Mouse (Mus musculus) liver, adult (tissue): ENCODE results near the gene Mrrf.

Experiments
- GATA4 ChIP-seq: IDR thresholded peaks from 2 replicates; pipeline ENCODE4 v1.6.1; 2014; ENCODE audit warnings: mild to moderate bottlenecking, low read length; ENCODE audit not compliant: insufficient replicate concordance

Gene Mrrf

DNA sequence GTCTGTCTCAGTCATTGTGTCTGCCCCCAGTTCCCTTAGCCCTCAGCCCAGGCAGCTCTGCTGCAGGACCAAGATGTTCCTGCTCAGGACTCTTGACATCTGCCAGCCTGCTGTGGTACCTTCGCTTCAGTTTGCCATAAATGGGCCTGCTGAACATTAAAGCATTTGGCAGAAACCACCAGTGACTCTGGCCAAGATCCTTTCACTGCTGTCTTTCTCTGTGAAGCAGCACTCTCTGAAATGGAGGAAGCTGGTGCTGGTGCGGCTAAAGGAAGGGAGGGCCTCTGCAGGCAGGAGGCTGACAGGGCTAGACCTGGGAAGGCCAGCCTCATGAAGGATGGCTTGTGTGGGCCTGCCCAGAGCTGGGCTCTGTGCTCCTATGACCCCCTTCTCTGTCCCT lies 47.1 kb downstream of the Mrrf start:
- TF ChIP-seq GATA4 = no peak

DNA sequence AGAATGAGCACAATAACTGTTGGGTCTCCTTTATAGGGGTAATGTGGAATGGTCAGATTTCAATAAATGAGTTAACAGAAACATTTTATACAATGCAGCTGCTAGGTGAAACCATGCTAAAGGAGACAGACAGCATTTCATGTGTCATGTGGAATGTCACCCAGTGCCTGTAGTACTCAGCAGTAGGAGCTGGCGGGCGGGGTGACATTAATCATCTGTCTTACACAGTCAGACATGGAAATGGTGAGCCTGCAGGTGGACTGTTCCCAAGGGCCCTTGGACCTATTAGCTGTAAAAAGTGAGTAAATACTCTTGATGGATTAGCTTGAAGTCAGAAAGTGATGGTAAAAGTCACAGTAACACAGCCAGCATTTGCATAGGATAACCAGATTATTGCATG lies 48.0 kb downstream of the Mrrf start:
- TF ChIP-seq GATA4 = no peak

DNA sequence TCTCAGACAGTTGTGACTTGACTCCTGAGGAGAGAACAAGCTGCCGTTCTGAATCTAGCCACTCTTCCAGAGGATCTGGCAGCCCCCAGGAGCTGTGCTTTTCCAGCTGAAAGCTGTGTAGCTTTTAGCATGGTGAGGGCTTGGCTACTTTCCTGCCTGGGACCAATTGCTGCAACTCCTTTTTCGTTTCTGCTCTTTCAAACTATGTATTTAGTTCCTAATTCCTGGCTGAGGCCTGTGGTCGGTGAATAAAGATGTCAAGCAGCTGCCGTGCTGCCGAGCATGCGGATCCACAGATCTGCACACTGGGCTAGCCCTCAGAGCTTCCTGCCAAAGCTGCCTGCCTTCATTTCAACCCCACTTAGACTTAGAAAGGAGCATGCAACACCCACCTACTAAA lies 48.7 kb downstream of the Mrrf start:
- TF ChIP-seq GATA4 = no peak

DNA sequence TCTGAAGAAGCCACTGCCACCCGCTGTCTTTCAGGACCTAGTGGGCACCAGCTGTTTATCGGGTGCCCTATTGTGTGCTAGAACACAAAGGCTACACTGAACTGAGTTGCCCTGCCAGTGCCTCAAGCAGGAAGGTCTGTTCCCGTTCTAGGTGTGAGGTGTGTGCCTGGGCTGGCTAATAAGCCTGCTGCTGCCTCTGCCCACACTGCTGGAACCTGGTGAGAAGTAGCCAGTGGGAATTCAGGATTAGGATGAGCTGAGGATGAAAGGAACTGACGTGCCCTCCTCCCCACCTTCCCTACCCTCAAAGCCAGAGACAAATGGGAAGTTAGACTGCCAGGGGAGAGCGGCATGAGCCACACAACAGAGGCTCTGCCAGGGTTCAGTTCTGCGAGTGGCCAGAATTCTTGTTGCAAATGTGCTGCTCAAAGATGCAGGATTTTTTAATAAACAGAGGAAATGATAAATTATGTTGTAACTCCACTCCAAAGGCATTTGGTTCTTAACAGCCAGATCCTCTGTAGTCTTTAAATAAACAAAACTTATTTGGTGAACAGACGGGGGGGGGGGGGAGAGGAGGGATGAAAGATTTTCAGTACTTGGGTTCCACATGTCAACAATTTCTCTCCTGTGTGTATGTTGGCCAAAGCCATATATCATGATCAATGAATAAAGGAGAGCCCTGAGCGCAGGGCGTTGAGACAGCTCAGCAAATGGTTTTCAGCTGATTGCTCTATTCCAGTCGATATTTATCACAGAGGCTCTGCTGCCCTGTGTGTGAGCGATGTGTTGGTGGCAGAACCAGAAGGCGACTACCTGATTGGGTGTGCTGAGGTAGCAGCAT lies 55.1 kb downstream of the Mrrf start:
- no peak for TF ChIP-seq GATA4

DNA sequence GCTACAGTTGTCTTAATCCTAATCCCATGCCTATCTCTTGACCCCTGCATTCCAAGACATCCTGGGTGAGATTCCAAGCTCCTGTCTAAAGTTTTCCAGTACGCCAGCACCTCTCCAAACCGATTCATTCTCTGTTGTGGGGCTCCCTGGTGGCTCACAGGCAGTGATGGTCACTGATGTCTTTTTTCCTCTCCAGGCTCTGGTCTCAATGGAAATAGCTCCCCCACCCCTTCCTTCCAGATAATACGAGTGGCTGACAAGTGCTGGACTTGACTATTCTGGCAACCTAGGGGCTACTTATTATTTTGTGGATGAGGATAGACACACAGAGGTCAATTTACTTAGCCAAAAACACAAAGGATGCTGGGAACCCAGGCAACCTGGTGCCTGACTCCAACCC lies 60.8 kb downstream of the Mrrf start:
- TF ChIP-seq GATA4 = peak; percentile 13; the same call in 1 of the 2 replicates

DNA sequence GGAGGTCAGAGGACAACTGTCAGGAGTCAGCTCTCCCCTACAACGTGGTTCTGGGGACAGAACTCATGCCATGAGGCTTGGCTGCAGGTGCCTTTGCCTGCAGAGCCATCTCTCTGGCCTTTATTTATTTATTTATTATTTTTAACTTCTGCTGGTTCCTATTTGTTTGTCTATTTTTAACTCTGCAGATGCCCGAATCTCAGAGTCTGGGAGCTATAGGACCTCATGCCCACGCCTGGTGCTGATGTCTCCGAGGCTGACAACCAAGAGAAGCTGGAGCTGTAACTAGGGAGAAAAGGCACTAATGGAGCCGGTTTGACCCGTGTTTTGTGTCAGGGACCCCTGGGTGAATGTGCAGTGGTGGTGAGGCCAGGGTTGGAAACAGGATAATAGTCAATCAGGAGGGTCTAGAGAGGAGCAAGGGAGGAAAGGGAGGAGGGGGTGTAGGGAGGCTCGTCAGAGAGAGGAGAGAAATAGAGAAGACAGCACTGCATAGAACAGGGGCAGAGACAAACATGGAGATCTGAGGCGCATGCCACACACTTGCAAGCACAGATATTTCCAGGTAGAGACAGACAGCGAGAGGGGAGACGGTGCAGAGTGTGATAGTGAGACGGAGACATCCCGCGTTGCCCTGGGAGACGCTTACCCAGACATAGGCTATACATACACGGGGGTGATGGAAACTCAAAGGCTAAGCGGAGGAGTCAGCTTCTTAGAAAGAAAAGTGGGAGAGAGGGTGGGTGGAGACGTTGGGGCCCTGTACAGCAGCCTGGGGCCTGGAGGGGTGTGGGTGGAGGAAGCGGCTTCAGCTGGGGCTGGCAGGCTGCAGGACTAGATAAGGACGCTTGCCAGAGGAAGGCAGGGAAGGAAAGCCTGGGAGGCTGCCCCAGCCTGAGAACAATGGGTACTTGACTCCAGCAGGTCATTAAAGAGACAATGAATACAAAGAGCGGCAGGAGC lies 62.0 kb downstream of the Mrrf start:
- TF ChIP-seq GATA4 = peak; percentile 85; the same call in 1 of the 2 replicates

DNA sequence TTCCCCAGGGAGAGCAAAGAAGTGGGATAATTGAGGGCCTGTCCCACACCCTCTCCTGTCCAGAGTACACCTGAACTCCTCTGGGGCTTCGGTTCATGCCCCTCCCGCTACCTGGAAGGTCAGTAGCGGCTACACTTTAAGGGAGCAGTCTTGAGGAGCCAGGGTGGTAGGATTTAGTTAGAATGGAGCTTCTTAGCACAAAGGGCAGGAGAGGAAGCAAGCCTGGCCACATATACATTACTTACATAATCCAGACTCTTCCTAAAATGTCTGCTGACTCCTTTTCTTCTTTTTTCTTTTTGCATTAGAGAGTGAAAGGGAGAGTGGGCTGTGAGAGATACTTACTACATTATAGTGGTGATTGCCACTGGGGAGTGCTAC lies 62.7 kb downstream of the Mrrf start:
- TF ChIP-seq GATA4 = no peak

DNA sequence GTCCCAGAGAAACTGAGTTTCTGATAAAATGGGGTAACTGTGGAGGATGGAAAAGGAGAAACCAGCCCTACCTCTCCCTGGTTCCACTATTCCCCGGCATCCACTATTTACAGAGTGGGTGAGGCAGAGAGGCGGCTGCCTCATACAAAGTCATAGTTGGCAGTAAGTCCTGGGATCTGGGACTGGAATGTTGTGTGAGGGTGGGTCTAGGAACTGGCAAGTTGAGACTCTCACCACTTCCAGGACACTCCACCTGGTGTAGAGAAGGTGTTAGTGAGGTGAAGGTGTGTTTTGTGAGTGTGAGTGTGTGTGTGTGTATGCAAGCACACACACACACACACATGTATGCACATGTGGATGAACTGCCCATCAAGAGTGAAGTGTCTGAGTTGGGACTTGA lies 64.6 kb downstream of the Mrrf start:
- no peak for TF ChIP-seq GATA4

DNA sequence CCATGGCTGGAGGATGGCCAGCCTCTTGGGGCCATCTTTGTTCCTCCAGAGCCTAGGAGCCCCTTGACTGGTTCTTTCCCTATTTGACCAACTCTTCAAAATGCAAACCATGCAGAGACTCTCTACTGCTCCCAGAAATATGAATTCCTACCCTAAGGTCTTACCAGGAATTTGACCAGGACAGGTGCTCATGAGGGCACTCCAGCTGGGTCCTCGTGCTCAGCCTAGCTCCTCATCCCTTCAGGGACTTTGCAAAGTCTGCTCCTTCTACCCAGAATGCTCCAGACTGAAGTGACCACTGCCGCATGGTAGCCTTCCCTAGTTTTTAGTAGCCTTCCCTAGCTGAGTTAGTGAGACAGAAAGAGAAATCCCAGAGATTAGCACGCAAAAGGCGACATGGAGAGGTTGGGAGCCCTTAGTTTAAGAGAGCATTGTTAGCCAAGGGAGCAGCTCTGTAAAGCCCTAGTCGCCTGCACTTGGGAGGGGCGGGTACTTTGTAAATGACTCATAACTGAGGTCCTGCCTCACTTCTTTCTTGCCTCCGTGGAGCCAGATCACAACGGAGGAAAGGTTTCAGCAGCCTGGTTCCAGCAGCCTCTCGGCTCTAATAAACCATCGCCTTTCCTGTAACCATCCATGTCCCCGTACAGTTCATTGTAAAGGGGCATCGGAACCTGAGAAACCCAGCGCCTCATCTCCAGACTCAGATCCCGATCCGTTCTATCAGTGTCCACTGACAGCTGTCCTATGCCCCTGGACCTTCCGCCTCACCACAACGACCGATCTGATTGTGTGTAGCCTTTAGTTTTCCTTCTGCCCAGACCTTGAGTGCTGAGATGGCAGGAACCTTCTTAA lies 65.8 kb downstream of the Mrrf start:
- TF ChIP-seq GATA4 = no peak

DNA sequence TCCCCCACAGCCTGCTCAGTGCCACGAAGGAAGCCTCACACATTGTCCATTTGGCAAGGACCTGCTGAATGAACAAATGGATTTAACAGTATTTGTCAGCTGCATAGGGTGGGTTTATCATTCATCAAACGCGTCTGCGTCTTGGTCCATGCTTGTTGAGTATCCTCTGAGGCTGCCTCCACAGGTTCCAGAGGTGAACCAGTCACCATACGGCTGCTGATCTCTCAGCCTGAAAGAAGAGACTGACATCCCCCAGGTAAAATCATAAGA lies 66.4 kb downstream of the Mrrf start:
- no peak for TF ChIP-seq GATA4

DNA sequence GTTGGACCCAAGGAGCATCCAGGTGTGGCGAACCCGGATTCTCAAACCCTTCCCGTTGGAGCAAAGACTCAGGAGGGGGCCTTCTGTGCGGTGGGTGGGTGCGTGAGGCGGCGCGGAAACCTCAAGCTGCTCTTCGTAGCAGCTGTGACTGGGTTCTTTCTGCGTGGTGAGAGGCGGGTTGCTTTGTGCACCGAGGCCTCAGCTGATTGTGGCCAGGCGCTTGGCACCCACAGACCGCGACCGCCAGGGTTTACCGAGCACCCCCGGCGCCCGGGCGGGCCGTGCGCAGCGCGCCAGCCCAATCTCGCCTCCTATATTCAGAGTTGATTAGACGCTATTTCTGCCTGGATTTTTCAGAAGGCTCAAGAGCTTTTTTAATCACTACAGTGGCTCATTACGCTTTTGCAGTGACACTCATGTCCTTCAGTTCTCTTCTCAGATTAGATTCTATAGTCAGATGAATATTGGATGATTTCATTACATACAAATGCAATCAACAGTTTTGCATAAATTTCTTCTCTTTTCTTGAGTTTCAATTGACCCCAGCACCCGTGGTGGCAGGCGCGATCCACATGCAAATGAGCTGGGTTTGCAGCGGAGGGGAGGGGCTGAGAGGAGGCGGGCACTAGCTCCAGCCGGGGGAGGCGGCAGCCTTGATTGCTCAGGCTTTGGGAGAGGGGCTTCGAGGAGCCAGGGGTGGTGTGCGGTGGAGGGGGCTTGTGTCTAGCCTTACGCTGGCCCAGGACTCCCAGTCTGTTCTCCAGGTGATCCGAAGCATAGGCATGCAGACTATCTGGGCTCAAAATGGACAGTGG lies 67.0 kb downstream of the Mrrf start:
- no peak for TF ChIP-seq GATA4

DNA sequence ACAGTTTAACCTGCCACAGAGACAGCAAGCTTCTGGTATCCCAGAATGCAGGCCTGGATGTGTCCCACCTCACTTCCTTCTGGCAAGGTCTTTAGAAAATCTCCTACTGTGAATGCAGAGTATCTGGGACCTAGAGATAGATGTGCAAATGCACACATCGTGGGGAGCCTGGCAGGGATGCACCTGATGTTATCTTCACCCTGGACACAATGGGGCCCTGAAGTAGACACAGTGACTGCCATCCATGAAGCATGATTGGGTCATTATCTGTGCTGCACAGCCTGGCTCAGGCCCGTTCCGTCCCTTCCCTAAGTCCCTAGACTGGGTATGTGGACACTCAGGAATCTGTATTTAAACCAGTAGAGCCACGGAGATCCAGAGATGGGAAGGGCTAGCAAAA lies 68.4 kb downstream of the Mrrf start:
- no peak for TF ChIP-seq GATA4

DNA sequence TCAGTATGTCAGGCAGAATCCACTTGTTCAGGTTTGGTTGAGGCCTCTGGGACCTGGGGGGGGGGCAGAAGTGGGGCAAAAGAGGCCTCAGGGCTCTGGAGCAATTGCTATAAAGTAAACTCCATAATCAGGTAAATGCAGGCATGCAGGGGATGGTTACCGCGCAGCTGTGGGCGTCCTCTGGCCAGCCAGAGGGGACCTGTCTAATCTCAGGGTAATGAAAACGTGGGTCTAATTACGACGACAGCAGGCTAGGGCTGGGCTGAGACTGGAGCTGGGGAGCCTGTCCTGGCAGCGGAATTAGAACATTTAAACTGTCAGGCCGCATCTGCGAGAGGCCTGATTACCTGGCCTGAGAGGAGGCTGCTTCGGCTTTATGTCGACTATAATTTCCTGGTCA lies 70.9 kb downstream of the Mrrf start:
- TF ChIP-seq GATA4 = no peak

DNA sequence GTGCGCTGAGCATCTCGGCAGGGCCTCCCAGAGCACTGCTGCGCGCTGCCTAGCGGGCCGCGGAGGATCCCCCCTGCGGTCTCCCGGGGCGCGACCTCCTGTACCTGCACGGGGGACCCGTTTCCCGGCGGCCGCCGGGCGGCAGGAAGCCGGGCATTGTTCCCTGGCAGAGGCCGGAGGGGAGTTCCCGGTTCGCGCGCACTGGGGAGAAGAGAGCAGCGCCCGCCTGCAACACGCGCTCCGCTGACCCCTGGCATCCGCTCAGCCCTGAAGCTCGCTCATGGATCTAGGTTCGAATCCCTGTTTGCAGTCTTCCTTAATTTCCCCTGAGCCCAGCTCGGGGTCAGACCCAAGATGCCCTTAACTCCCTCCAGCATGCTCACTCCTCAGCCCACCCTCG lies 74.6 kb downstream of the Mrrf start:
- no peak for TF ChIP-seq GATA4

DNA sequence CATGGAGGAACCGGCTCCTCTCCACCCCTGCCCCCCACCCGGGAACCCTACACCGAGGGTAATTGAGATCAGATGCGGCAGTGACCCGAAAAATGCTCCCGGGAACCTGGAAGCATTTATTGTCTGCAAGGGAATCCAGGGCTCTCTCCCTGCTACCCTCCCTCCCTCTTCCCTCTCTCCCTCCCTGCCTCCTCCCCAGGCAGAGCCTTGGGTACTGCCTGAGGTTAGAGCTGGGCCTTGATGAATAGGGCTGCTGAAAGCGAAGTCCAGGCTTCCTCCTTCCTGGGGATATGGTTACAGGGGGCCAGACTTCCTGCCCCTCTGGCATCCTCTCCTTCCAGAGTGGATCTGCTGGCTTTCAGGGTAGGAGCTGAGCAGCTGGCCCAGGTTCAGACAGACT lies 75.6 kb downstream of the Mrrf start:
- TF ChIP-seq GATA4 = no peak
